Mouse (Mus musculus) CD4-positive, CD25-positive, alpha-beta regulatory T cell, adult 4 months (primary cell): ENCODE results near the gene Hsdl2. TPM values are rescaled to one million over a fixed set of nuclear protein-coding genes. Genes with fewer than 3 reads are reported as not detected.

Source experiments
- ATAC-seq: one replicate; pipeline ENCODE4 v1.8.0; 2017
- polyA plus RNA-seq, 2 experiments: library from polyadenylated mRNA; unstranded; fragments of 100-300 nt; shearing (Covaris generic); gene quantifications; one replicate each; pipeline ENCODE4 v1.2.1; 2017

The Hsdl2 gene
- polyA plus RNA-seq, 2 experiments from 2014 or later = 35.2 to 42.3 TPM

DNA sequence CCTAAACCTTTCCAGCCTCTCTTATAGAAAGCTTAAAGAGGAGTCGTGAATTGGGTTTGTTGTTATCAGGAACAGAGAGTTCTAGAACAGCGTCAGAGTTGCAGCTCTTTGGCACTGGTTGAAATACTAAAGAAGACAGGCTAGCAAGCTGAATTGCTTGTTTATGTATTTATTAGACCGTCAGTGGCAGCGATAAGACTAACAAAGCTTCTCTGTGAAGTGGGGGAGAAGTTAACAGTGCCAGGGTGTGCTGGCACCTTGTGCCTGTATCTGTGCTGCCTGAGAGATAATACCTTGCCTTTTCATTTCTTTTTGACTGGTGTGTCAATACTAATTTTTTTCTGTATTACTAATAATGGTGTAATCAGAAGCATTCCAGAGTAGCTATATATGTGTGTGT, 46.9 kb downstream of the Hsdl2 start:
- ATAC-seq = no peak

DNA sequence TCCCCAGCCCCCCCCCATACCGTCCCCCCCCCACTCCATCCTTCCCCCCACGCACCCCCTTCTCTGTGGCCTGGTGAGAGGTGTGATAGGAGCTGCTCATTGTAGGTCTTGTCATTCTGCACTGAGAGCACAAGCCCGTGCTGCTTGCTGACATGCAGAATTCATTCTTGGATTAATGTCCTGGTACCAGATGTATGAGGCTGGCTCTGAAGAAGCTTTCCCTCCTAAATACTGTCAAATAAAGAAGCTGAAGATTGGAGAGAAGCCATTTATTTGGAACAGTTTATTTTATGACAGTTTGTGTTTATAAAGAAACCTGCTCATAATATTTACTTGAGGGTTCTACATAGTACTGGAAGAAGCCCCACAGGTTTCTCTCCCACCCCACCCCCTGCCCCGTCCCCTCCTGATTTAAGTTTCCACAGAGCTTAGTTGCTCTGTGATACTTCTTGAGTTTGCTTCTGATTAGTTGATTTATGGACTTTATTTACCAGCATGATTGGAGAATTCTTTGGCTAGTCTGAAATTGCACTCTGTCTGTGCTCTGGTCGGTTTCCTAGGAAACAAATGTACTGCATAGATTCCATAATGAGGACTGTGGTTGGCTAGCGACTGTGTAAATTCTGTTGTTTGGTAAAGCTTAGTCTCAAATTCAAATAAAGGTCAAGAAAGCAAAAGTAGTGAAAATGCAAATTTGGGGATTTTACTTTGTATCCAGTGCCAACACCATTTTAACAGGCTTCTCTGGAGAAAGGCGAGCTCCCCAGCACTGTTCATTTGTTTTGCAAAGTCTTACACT, 47.9 kb downstream of the Hsdl2 start:
- no peak for ATAC-seq

DNA sequence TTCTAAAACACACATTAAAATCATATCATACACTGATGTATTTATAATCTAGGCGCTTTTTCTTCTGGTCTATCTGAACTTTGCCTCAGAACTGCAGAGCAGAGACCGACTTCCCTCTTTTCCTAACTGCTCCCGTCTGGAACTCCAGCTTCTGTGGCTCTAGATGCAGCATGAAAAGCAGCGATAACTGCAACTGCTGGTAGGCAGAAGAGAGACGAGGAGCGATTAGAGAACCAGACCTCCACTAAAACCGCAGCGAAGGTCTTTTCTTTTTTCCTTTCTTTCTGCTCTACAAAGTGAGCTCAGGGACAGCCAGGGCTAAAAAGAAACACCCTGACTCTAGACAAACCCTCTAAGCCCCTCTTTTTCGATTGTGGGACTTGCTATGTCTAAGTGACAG, 48.8 kb downstream of the Hsdl2 start:
- ATAC-seq = no peak

DNA sequence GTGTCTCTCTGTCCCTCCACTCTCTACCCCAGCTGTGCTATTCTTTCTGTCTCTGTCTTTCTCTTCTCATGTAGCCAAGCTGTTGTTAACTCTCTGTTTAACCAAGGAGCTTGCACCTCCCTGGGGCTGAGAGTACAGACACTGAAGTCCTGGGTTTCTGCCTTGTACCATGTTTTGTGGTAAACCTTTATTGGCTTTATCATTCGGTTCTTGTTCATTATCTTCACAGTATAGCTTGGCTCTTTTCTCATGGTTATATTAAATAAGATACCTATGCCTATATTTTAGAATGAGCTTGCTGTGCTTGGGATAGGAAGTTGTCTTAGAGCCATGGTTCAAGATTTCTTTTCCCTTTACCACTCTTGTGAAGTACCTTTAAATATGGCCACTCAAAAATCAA, 53.2 kb downstream of the Hsdl2 start:
- no peak for ATAC-seq

DNA sequence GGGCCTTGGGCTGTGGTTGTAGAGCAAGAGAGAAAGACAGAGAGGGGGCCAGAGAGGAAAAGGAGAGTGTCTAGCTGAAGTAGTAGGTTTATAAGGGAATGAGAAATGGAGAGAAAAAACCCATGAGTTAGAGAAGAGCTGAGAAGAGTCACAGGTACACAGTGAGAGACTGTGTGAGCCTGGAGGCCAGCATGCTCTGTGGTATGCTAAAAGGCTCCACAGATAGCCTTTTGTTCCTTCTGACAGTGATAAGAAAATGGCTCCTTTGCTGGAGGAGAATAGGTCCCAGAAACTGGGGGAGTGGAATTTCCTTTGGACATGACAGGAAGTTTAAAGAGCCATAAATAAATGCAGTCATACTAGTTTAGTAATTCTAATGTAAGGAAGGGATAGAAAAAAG, 57.8 kb downstream of the Hsdl2 start:
- ATAC-seq = no peak

DNA sequence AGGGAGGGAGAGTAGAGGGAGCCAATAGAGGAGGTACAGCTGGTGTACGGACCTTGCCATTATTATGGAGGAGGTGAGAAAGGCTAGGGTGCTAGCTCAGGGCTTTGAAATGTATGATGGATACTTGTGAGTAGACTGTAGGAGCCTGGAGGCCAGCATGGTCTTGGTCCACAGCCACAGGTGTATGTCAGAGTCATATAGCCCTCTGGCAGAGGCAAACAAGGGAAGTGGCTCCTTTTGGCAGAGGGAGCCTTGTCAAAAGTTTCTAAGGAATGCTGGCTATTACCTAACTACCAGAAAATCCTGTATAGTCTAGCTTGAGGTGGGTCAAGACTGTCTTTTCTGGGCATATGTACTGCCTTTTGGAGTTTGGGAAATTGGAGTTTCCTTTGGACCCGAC, 59.4 kb downstream of the Hsdl2 start:
- no peak for ATAC-seq

DNA sequence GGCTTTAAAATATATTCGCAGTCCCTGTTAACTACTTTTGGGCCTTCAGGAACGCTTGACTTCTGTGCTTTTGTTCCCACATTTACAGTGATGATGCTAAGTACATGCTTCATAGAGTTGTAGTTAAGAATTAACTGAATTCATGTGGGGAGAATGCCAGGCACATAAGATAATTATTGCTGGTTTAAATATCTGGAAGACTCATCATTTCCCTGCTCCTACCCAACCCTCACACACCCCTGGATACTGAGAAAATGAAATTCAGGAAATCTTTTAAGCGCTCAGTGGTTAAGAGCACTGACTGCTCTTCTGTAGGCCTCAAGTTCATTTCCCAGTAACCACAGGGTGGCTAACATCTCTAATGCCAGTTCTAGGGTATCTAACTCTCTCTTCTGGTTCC, 60.7 kb downstream of the Hsdl2 start:
- ATAC-seq = no peak

DNA sequence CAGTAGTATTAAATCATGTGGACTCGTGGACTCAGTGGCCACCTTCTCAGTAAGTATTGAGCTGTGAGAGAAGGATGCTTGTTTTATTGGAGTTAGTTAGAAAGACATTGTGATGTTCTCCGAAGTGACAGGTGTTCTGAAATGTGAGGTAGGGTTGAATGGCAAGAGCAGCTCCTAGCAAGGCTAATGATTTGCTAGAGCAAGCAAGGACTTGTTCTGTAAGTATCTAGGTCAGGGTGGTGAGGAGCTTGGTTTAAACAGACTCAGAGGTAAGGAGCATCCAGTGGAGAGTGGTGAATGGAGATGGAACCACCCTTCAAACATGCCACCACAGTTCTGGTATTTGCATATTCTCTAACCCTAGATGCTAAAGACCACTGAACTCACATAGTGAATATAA, 61.3 kb downstream of the Hsdl2 start:
- ATAC-seq = no peak

DNA sequence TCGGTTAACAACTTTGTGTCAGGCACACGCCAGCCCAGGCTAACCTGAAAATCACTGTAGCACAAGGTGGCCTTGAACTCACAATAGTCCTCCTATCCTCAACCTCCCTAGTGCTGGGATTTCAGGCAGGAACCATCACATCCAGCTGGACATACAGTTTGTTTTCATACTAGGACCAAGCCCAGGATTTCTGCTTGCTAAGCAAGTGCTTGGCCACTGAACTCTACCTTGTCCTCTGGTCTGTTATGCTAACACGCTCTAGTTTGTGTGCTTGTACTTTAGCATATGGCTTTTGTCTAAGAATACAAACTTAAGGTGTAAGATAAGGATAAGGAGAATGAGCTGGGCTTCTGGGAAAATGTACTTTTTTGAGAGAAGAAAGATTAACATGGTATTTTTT, 63.1 kb downstream of the Hsdl2 start:
- ATAC-seq = no peak

DNA sequence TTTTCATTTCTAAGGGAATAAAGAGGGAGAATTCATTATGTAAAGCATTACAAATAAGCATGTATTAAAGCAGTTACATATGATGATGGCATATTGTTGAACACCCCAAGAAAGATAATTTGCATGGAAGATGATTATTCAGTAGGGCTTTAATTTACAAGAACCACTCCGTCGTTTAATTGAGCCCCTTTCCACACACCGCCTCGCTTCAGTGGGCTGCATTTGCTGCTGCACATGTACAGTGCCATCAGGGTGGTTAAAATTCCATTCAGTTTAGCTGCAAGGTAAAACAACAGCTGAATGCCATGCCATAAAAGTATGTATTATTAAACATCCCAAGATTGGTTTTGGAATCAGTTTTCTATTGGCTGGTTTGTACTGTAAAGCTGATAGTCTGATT, 63.6 kb downstream of the Hsdl2 start:
- ATAC-seq = no peak

DNA sequence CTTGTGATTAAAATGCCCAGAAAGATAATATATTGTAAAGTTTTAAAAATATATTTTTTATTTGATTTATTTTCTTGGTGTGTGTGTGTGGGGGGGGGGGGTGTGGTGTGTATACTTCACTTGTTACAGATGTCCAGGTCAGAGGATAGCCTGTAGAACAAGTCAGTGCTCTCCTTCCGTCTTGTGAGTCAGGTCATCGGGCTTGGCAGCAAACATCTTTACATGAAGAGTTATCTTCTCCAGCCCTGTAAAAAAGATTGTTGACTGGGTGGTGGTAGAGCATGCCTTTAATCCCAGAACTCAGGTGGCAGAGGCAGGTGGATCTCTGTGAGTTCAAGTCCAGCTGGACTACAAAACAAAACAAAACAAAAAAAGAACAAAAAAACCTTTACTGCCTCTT, 64.2 kb downstream of the Hsdl2 start:
- no peak for ATAC-seq

DNA sequence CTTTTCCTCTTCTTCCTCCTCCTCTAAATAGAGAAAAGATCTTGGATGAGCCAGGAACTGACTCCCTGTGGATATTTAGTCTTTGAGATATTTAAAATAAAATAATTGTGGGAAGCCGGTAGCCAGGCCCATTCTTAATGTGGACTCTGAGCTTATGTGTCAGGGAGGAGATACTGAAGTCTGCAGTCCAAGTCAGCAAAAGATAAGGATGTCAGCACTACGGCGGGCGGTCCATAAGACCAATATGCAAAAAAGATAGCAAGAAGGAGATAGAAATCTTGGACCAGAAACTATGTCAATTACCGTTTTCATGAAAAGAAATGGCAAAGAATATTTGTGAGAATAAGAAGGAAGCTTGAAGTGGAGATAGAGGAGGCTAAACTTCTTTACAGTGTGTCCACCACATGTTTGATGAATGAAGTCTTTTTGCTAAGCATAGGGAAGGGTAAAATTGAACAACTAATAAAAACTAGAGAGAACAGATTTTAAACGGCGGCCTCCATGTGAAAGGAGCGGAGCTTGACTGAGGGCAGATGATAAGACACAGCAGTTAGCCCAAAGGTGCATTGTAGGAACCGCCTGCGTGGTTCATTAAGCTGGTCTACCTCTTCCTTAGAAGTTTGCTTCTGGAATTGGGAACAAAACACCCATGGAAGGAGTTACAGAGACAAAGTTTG, 64.8 kb downstream of the Hsdl2 start:
- no peak for ATAC-seq

DNA sequence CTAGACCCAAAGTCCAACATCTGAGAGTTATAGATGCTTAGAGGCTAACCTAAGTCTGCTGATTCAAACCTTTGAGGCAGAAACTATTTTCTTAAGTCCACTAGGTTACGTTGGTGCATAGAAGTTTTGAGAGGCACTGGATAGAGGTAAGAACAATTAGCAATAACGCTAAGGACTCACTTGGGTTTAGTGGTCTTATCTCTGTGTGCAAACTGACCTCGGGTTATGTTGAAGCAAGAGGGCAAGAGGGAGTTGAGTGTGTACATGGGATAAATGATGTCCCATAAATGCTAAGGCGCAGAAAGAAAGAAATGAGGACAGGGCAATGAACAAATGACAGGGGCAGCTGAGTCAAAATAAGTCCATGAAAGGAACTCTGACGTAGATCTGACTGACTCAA, 67.8 kb downstream of the Hsdl2 start:
- ATAC-seq = no peak

DNA sequence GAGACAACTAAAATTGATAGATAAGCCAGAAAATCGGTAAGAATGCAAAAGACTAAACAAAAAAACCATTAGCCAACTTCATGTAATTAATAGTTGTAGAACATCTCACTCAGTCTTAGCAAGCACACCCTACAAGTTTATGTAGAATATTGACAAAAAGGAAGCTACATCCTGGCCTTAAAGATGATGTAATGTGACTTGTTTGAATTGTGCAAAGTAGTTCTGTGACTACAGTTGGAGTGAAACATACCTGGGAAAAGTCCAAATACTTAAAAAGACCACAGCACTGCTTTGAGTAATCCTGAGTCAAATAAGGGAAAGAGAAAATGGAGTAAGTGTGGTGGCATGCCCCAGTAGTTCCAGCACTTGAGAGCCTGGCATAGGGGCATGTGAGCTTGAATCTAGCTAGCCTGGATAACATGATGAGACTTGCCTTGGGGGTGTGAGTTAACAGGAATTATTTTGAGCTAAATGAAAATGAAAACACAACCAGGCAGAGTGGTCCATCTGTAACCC, 70.9 kb downstream of the Hsdl2 start:
- ATAC-seq = no peak

DNA sequence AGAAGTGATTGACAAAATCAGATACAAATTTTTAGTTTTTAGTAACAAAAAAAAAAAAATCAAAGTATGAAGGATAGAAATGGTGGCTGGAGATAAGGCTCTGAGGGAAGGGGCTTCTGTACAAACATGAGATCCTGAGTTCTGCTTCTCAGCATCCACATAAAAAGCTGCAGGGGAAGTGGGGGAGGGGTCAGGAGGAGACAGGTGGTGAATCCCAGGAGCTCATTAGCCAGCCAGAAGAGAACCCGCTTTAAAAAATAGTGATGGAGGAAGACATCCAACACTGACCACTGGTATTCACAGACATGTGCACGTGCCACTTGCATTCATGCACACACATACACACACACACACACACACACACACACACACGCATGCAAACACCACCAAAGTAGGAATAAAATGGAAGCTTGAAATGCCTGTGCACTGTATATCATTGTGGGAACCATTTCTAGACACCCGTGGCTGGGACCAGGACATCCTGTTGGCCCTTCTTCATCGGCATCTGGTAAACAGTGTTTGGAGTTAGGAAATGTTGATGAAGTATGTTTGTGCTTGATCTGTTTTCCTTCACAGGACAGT, 74.8 kb downstream of the Hsdl2 start:
- ATAC-seq = no peak

DNA sequence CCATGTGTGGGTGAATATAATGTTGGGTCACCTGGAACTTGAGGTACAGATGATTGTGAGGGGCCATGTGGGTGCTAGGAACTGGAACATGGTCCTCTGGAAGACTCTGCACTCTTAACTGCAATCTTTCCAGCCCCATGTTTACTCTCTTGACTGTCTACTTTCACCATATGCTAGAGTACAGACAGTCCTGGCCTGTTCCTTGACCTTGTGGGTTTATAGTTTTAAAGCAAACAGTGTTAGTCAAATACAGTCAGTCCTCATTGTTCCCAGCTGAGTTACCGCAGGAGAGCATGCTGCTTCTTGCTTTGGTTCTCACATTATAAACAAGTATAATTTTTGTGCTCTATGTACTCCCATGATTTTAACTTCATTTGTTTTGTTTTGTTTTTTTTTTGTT, 80.8 kb downstream of the Hsdl2 start:
- no peak for ATAC-seq

DNA sequence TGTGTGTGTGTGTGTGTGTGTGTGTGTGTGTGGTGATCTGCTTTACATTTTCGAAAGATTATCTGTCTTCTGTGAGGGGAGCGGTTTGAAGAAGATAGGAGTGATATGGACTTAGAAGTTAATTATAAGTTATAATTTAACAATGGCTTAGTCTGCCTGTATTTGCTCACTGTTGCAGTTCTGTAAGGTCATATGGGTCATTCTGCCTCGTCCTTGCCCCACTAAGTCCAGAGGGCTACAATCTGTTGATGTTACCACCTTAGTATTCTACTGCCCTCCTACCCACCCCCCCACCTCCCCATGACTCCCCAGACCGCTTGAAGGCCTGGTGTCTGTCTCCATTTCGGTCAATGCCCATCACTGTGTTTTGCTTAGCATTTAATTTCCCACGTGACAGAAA, 82.1 kb downstream of the Hsdl2 start:
- ATAC-seq = no peak

DNA sequence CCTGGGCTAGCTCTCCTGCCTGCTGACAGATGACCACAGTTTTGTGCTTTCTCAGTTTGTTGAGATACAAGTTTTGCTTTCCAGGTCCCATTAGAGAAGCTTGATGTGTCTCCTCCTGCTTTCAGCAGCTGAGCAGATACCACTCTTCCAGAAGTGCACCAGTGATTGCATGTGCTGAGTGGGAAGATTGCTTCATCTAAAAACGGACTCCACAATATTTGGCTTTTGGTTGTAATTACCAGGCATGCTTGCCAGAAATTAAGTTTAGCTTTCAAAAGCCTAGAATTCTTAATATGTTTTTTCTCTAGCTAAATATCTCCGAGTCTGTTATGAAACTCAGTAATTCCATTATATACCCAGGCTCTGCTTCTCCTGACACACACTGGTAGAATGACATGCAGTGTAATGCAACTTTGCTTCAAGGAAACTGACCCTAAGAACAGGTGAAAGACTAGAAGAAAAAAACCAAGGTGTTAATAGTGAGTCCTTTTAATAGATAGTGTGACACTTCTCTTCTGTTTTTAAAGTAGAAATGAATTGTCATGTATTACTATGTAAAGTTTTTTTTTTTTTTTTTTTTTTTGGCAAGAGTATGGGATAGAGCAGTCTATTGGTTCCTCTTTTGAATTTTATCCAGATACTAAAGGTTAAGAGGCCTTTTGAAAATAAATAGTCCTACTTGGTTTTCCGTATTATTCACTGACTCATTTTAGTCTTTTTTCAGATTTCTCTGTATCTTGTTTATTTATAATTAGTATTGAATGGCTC, 85.4 kb downstream of the Hsdl2 start:
- ATAC-seq = no peak

DNA sequence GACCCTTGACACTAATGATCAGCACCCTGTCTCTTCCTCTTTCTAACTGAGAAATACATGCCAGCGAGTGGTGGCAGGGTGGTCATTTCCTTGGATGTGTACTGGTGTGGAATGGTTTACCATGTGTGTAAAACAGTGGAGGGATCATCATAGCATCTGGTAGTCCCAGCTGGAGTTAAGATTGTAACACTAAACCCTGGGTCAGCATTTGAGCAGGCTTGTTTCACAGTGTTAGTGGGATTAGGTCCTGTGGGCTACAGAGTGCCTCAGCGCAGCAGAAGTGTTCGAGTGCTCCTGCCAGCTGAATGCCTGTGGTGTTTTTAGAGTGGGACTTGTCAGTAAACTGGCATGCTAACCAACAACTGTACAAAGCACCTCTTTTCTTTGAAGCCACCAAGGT, 86.7 kb downstream of the Hsdl2 start:
- no peak for ATAC-seq
